Mouse (Mus musculus) cerebellum, adult 9-10 months (tissue): Measurements from ENCODE around the gene Cldn14.

Source experiments
- DNase-seq: peaks from one replicate; pipeline ENCODE4 v3.0.0; 2022

Cldn14 gene

GRCm38 (mm10) chr16:93910735-93911665 lies 97.6 kb downstream of the Cldn14 start:
- DNase-seq: no peak

- no peak for DNase-seq
These were observed 98.7 kb downstream of the Cldn14 start for GRCm38 (mm10) chr16:93909936-93910335.

- DNase-seq: no peak
These were observed 100.4 kb downstream of the Cldn14 start for GRCm38 (mm10) chr16:93908196-93908595.

GRCm38 (mm10) chr16:93907761-93908160 lies 100.9 kb downstream of the Cldn14 start:
- DNase-seq: no peak

GRCm38 (mm10) chr16:93906156-93907014 lies 102.3 kb downstream of the Cldn14 start:
- peak; percentile 46 for DNase-seq

- DNase-seq: no peak
These were observed 105.6 kb downstream of the Cldn14 start for GRCm38 (mm10) chr16:93903027-93903426.

- no peak for DNase-seq
These were observed 115.4 kb downstream of the Cldn14 start for GRCm38 (mm10) chr16:93893285-93893684.

- no peak for DNase-seq
These were observed 117.6 kb downstream of the Cldn14 start for GRCm38 (mm10) chr16:93890948-93891604.

GRCm38 (mm10) chr16:93888481-93888880 lies 120.2 kb downstream of the Cldn14 start:
- no peak for DNase-seq

GRCm38 (mm10) chr16:93884722-93885113 lies 123.9 kb downstream of the Cldn14 start:
- DNase-seq: no peak

GRCm38 (mm10) chr16:93884086-93884721 lies 124.4 kb downstream of the Cldn14 start:
- DNase-seq: peak; percentile 32

GRCm38 (mm10) chr16:93883423-93884085 lies 125.1 kb downstream of the Cldn14 start, which contains the start of gene Chaf1b:
Gene Chaf1b, plus strand, starts transcription at chr16:93883901.
- DNase-seq: peak; percentile 96

GRCm38 (mm10) chr16:93877612-93878380 lies 130.8 kb downstream of the Cldn14 start:
- no peak for DNase-seq

- no peak for DNase-seq
These were observed 133.8 kb downstream of the Cldn14 start for GRCm38 (mm10) chr16:93874841-93875240.
